8 mouse cellular contexts compared by ENCODE assay signal in genomic region chr11:78886693-78887092, GRCm38 (mm10). TPM values are rescaled to one million over a fixed set of nuclear protein-coding genes. Genes with fewer than 3 reads are reported as not detected.
DNase-seq lines count a peak whose midpoint lies in the region; ATAC-seq and TF ChIP-seq lines count a peak whose summit lies in the region.

No protein-coding gene starts in this region.

- no peak overlapping the region for H3K4me3 ChIP-seq in stomach, embryonic 15.5 days (replicated peaks)
- no peak overlapping the region for H3K4me3 ChIP-seq in stomach, postnatal 0 days (ENCODE audit: low read depth, low read length)
- H3K4me3 ChIP-seq in liver, embryonic 11.5 days (ENCODE audit: low read depth, low read length), result no peak overlapping the region

- no peak overlapping the region for H3K27ac ChIP-seq in stomach, embryonic 15.5 days
- no peak overlapping the region for H3K27ac ChIP-seq in stomach, postnatal 0 days (replicated peaks)
- H3K27ac ChIP-seq in liver, embryonic 11.5 days (ENCODE audit: low read depth, low read length), result no peak overlapping the region

- ATAC-seq in stomach, embryonic 15.5 days (ENCODE audit: insufficient read depth, low FRiP score, low read depth), result no peak
- no peak for ATAC-seq in stomach, postnatal 0 days (ENCODE audit: low FRiP score, low TSS enrichment)
- ATAC-seq in inflammation-experienced regulatory T-cells, adult 6 months, result peak; percentile 12
- no peak for ATAC-seq in liver, embryonic 11.5 days (replicated peaks; ENCODE audit: low FRiP score)

- no peak for TF ChIP-seq EP300 in stomach, postnatal 0 days (optimal IDR thresholded peaks at IDR 0.05)

- H3K36me3 ChIP-seq in stomach, embryonic 15.5 days, result no peaks in the 10 kb centered on the region
- no peaks in the 10 kb centered on the region for H3K36me3 ChIP-seq in stomach, postnatal 0 days (ENCODE audit: control insufficient read depth, insufficient read depth, low read length)
- H3K36me3 ChIP-seq in liver, embryonic 11.5 days (ENCODE audit: control insufficient read depth, insufficient read depth, low read length), result no peaks in the 10 kb centered on the region

- H3K27me3 ChIP-seq in stomach, embryonic 15.5 days (replicated peaks), result no peaks in the 10 kb centered on the region
- no peaks in the 10 kb centered on the region for H3K27me3 ChIP-seq in stomach, postnatal 0 days (ENCODE audit: control insufficient read depth, insufficient read depth, low read length)
- no peaks in the 10 kb centered on the region for H3K27me3 ChIP-seq in liver, embryonic 11.5 days (replicated peaks; ENCODE audit: control insufficient read depth, insufficient read depth, low read length)

- no peaks in the 10 kb centered on the region for H3K9me3 ChIP-seq in stomach, embryonic 15.5 days
- no peaks in the 10 kb centered on the region for H3K9me3 ChIP-seq in stomach, postnatal 0 days (ENCODE audit: control insufficient read depth, low read length)
- no peaks in the 10 kb centered on the region for H3K9me3 ChIP-seq in liver, embryonic 11.5 days (ENCODE audit: control insufficient read depth, low read length)

- WGBS in stomach, embryonic 15.5 days, result 81% methylated on average over 1 of the region's 1 CpGs
- 83% methylated on average over 1 of the region's 1 CpGs for WGBS in stomach, postnatal 0 days
- 64% methylated on average over 1 of the region's 1 CpGs for WGBS in liver, embryonic 11.5 days

- DNase-seq in adrenal gland, postnatal 10 days, result peak; percentile 9
- DNase-seq in adrenal gland, adult 18-20 months (ENCODE audit: low spot score in 2 of 2), result no peak
- DNase-seq in stomach, postnatal 0 days (ENCODE audit: low spot score), result no peak
- DNase-seq in frontal cortex, postnatal 25 days (ENCODE audit: low spot score in 2 of 2), result no peak
- no peak for DNase-seq in urinary bladder, postnatal 10 days (ENCODE audit: low spot score)
- no peak for DNase-seq in liver, embryonic 11.5 days (ENCODE audit: low spot score)

- no peak overlapping the region for H3K9ac ChIP-seq in stomach, embryonic 15.5 days
- no peak overlapping the region for H3K9ac ChIP-seq in stomach, postnatal 0 days (ENCODE audit: low read length)
- no peak overlapping the region for H3K9ac ChIP-seq in liver, embryonic 11.5 days (ENCODE audit: low read depth, low read length)

- H3K4me2 ChIP-seq in stomach, embryonic 15.5 days, result peak overlapping the region; percentile 23; the same call in 1 of the 2 replicates
- no peak overlapping the region for H3K4me2 ChIP-seq in stomach, postnatal 0 days (replicated peaks; ENCODE audit: low read depth)
- H3K4me2 ChIP-seq in liver, embryonic 11.5 days, result no peak overlapping the region

- no peak for TF ChIP-seq CTCF in stomach, postnatal 0 days (IDR thresholded peaks at IDR 0.05; ENCODE audit: low read depth)

- H3K4me1 ChIP-seq in stomach, embryonic 15.5 days, result 0 out of 2 replicates have a peak, but pooled peaks cover 9% of the 10 kb centered on the region
- H3K4me1 ChIP-seq in stomach, postnatal 0 days (replicated peaks; ENCODE audit: control insufficient read depth, insufficient read depth), result no peaks in the 10 kb centered on the region; the same call in 1 of the 2 replicates
- H3K4me1 ChIP-seq in liver, embryonic 11.5 days (replicated peaks; ENCODE audit: control insufficient read depth, insufficient read depth, low read length), result no peaks in the 10 kb centered on the region

RNA-seq across cellular contexts. Expression of gene Nos2, which starts 33.9 kb away (rescaled TPM):
- total RNA-seq in adrenal gland, postnatal 10 days (2021), result 1 to 10 TPM; 3.8 to 5.2 TPM
- total RNA-seq in adrenal gland, adult 18-20 months (2021), result 1 to 10 TPM in 1 of 2 experiments, under 1 TPM in 1; 0.30 to 1.7 TPM
- 1.3 and 1.4 TPM in 2 replicates for polyA plus RNA-seq in stomach, embryonic 15.5 days (2015; fragmentation: Nextera tagmentation; extraction: Ambion mirVana)
- polyA plus RNA-seq in stomach, postnatal 0 days (2015; fragmentation: Nextera tagmentation; extraction: Ambion mirVana), result 0.27 TPM in 2 replicates
- polyA plus RNA-seq in inflammation-experienced regulatory T-cells, adult 6 months (2017; shearing (Covaris generic)), result not detected
- polyA plus RNA-seq in liver, embryonic 11.5 days (2014; fragmentation: Nextera tagmentation; extraction: Ambion mirVana), result 0.21 and 0.38 TPM in 2 replicates
